Mouse (Mus musculus): Measurements from ENCODE around the gene Pde4d. TPM values are rescaled to one million over a fixed set of nuclear protein-coding genes. Genes with fewer than 3 reads are reported as not detected.

The Pde4d gene
- polyA plus RNA-seq, 1 experiment: 33.8 TPM

DNA sequence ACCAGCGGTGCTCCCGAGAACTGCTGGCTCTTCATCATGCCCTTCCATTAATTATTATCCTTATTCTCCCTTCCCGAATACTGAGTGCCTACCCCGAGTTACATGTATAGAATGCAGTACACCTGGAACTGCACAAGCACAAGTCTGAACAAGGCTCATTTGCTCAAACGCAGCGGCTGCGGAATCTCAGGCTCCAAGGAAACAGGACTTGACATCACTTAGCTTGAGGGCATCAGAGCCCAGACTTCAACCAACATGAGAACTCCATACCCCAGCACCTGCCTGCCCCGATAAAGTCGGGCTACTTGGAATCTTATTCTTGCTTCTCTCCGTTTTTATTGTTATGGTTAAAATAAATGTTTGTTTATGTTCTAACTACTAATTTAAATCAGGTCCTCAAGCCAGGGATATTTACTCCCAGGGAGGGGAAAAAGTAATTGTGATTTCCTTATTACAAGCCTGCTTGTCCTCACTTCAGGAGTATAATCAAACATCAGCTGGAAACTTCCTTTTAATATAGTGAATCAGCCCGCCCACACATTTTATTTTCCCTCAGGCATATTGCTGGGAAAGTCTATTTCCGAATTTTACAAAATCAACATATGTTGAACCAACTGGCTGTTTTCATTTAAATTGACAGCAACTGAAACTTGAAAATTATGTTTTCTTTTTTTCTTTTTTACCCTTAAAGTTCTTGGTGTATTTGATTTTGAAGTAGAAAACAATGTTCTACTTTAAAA lies 849.9 kb downstream of the Pde4d start:
- H3K27me3 ChIP-seq (ENCODE audit: control insufficient read depth, insufficient read depth, low read length): no peaks in the 10 kb centered on the region
- peak in 1 of 2 experiments; percentile 24 for DNase-seq
- H3K27ac ChIP-seq (ENCODE audit: insufficient read depth, low read length): 0 out of 2 replicates have a peak overlapping the region, but pooled peaks have one; percentile 30
- H3K4me3 ChIP-seq (replicated peaks; ENCODE audit: insufficient read depth, low read depth, low read length): no peak overlapping the region
- 84% methylated on average over 12 of the region's 12 CpGs for WGBS
- TF ChIP-seq POLR2A (IDR thresholded peaks at IDR 0.05; ENCODE audit: borderline replicate concordance, insufficient read depth, low read length) (no peak), CTCF (IDR thresholded peaks at IDR 0.05; ENCODE audit: borderline replicate concordance, insufficient read depth, low read depth, low read length) (no peak)
- H3K4me1 ChIP-seq (ENCODE audit: control insufficient read depth, insufficient read depth, low read length): peaks cover 8% of the 10 kb centered on the region

DNA sequence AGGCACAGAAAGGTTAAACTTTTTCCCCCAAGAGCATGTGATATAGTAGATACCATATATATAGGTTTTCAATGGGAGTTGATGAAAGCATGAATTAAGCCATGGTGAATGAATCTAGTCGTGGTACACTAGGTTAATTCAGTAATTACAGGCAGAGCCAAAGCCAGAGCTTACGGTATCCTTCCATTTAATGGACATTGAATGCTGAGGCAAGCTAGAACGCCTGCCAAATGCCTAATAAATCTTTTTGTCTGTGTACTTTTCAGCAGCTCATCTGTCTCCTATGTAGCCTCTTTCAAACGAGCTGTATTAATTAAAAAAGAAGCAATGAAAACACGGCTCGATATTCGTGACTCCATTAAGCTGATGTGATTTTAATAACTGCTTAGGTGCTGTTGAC lies 862.8 kb downstream of the Pde4d start:
- DNase-seq: no peak
- H3K27ac ChIP-seq (ENCODE audit: insufficient read depth, low read length): no peak overlapping the region
- TF ChIP-seq CTCF (IDR thresholded peaks at IDR 0.05; ENCODE audit: borderline replicate concordance, insufficient read depth, low read depth, low read length) (no peak), POLR2A (IDR thresholded peaks at IDR 0.05; ENCODE audit: borderline replicate concordance, insufficient read depth, low read length) (no peak)
- H3K4me1 ChIP-seq (ENCODE audit: control insufficient read depth, insufficient read depth, low read length): no peaks in the 10 kb centered on the region
- H3K4me3 ChIP-seq (replicated peaks; ENCODE audit: insufficient read depth, low read depth, low read length): no peak overlapping the region
- no peaks in the 10 kb centered on the region for H3K27me3 ChIP-seq (ENCODE audit: control insufficient read depth, insufficient read depth, low read length)
- 46% methylated on average over 7 of the region's 7 CpGs for WGBS

- Histone ChIP-seq H3K4me3 (replicated peaks; ENCODE audit: insufficient read depth, low read depth, low read length) (no peak overlapping the region), H3K27ac (ENCODE audit: insufficient read depth, low read length) (no peak overlapping the region), H3K4me1 (ENCODE audit: control insufficient read depth, insufficient read depth, low read length) (peaks cover 5% of the 10 kb centered on the region; the same call in 1 of the 2 replicates), H3K27me3 (ENCODE audit: control insufficient read depth, insufficient read depth, low read length) (no peaks in the 10 kb centered on the region)
- TF ChIP-seq CTCF (IDR thresholded peaks at IDR 0.05; ENCODE audit: borderline replicate concordance, insufficient read depth, low read depth, low read length) (no peak), POLR2A (IDR thresholded peaks at IDR 0.05; ENCODE audit: borderline replicate concordance, insufficient read depth, low read length) (no peak)
- 87% methylated on average over 9 of the region's 9 CpGs for WGBS
- no peak for DNase-seq
Observed at GRCm38 (mm10) chr13:109315608-109316007, 865.9 kb downstream of the Pde4d start.

DNA sequence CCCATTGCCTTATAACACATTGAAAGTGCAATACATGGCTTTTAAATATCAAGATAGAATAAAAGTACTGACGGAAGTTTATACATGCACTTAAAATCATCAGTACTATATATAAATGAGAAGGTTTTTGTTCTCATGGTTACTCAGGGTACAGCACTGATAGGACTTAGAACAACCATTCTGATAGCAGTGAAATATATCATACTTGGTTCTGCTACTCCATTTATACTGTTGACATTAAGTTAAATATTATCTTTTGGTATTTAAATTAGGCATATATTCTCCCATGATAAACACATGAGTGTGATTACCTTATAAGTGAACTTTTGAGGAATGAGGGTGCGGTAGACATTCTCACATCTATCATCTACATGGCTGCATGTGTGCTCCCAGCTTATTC lies 867.9 kb downstream of the Pde4d start:
- TF ChIP-seq POLR2A (IDR thresholded peaks at IDR 0.05; ENCODE audit: borderline replicate concordance, insufficient read depth, low read length) (no peak), CTCF (IDR thresholded peaks at IDR 0.05; ENCODE audit: borderline replicate concordance, insufficient read depth, low read depth, low read length) (no peak)
- Histone ChIP-seq H3K4me3 (replicated peaks; ENCODE audit: insufficient read depth, low read depth, low read length) (no peak overlapping the region), H3K27ac (ENCODE audit: insufficient read depth, low read length) (no peak overlapping the region), H3K4me1 (ENCODE audit: control insufficient read depth, insufficient read depth, low read length) (peaks cover 5% of the 10 kb centered on the region; the same call in 1 of the 2 replicates), H3K27me3 (ENCODE audit: control insufficient read depth, insufficient read depth, low read length) (no peaks in the 10 kb centered on the region)
- over 99% methylated on average over 2 of the region's 2 CpGs for WGBS
- DNase-seq: no peak

DNA sequence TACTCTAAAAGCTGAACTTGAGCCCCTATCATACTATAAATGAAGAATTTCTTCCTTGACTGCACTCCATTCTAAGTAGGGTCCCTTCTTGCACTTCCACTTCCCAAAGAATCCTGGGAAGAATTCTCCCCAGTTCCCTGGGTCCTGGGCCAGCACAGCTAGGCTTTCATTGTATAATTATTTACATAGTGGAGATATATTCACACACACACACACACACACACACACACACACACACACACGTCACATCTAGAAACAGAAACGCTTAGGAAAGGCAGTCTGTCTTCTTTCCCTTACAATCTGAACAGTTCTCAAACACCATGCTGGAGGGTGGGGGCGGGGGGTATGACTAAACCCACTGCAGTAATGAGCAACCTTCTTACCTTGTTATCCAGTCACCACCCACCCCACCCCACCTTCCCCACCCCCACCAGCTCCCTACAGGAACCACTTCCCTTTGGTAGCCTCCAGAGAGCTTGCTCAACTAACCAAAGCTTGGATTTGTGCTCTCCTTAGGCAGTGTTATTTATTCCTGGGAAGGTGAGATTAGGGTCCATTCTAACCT lies 868.8 kb downstream of the Pde4d start:
- no peak overlapping the region for H3K4me3 ChIP-seq (replicated peaks; ENCODE audit: insufficient read depth, low read depth, low read length)
- TF ChIP-seq CTCF (IDR thresholded peaks at IDR 0.05; ENCODE audit: borderline replicate concordance, insufficient read depth, low read depth, low read length) (no peak), POLR2A (IDR thresholded peaks at IDR 0.05; ENCODE audit: borderline replicate concordance, insufficient read depth, low read length) (no peak)
- peaks cover 5% of the 10 kb centered on the region; the same call in 1 of the 2 replicates for H3K4me1 ChIP-seq (ENCODE audit: control insufficient read depth, insufficient read depth, low read length)
- DNase-seq: no peak
- no peaks in the 10 kb centered on the region for H3K27me3 ChIP-seq (ENCODE audit: control insufficient read depth, insufficient read depth, low read length)
- WGBS: 93% methylated on average over 3 of the region's 3 CpGs
- no peak overlapping the region for H3K27ac ChIP-seq (ENCODE audit: insufficient read depth, low read length)

DNA sequence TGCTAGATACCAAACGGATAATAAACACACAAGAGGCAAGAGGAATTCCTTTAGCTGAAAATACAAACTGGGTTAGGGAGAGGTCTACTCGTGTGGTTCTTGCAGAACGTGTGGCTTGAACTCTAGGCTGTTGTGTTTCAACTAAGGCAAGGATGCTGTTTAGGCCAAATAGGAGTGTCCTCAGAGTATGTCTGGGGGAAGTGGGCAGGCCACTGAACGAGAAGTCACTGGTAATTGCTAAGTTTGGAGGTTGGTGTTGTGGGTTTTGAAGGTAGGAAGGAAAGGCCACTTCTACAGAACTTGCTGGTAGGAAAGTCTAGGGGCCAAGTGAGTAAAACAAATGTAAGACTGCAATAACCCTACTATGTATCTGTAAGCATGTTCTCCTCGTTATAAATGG lies 876.3 kb downstream of the Pde4d start:
- H3K4me1 ChIP-seq (ENCODE audit: control insufficient read depth, insufficient read depth, low read length): peaks cover 4% of the 10 kb centered on the region
- no peak overlapping the region for H3K4me3 ChIP-seq (replicated peaks; ENCODE audit: insufficient read depth, low read depth, low read length)
- TF ChIP-seq POLR2A (IDR thresholded peaks at IDR 0.05; ENCODE audit: borderline replicate concordance, insufficient read depth, low read length): no peak
- TF ChIP-seq CTCF (IDR thresholded peaks at IDR 0.05; ENCODE audit: borderline replicate concordance, insufficient read depth, low read depth, low read length): no peak
- H3K27me3 ChIP-seq (ENCODE audit: control insufficient read depth, insufficient read depth, low read length): no peaks in the 10 kb centered on the region
- H3K27ac ChIP-seq (ENCODE audit: insufficient read depth, low read length): no peak overlapping the region
- DNase-seq: no peak
- WGBS: 92% methylated on average over 5 of the region's 5 CpGs

DNA sequence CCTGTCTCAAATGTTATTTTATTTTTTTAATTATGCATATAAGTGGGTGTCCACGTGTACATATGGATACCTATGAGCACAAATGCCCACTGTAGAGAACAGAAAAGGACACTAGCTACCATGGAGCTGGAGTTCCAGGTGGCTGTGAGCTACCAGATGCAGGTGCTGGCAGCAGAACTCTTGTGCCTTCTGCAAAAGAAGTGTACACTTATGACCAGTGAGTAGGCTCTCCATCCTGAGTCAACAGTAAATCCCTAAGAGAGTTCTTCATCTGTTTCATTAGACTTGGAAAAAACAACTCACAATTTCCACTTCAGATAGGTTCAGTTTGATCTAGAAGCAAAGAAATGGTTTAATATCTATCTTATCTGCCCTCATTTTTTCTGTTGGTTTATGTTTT lies 881.8 kb downstream of the Pde4d start:
- no peak overlapping the region for H3K4me3 ChIP-seq (replicated peaks; ENCODE audit: insufficient read depth, low read depth, low read length)
- WGBS: 60% methylated on average over 1 of the region's 1 CpGs
- no peak overlapping the region for H3K27ac ChIP-seq (ENCODE audit: insufficient read depth, low read length)
- H3K4me1 ChIP-seq (ENCODE audit: control insufficient read depth, insufficient read depth, low read length): peaks cover 4% of the 10 kb centered on the region
- TF ChIP-seq POLR2A (IDR thresholded peaks at IDR 0.05; ENCODE audit: borderline replicate concordance, insufficient read depth, low read length) (no peak), CTCF (IDR thresholded peaks at IDR 0.05; ENCODE audit: borderline replicate concordance, insufficient read depth, low read depth, low read length) (no peak)
- no peaks in the 10 kb centered on the region for H3K27me3 ChIP-seq (ENCODE audit: control insufficient read depth, insufficient read depth, low read length)
- DNase-seq: no peak

GRCm38 (mm10) chr13:109341902-109342301 lies 892.2 kb downstream of the Pde4d start:
- TF ChIP-seq CTCF (IDR thresholded peaks at IDR 0.05; ENCODE audit: borderline replicate concordance, insufficient read depth, low read depth, low read length): peak; percentile 32; the same call in 1 of the 2 replicates
- TF ChIP-seq POLR2A (IDR thresholded peaks at IDR 0.05; ENCODE audit: borderline replicate concordance, insufficient read depth, low read length): no peak
- H3K27me3 ChIP-seq (ENCODE audit: control insufficient read depth, insufficient read depth, low read length): no peaks in the 10 kb centered on the region
- H3K27ac ChIP-seq (ENCODE audit: insufficient read depth, low read length): no peak overlapping the region
- DNase-seq: no peak
- 24% methylated on average over 3 of the region's 3 CpGs for WGBS
- H3K4me3 ChIP-seq (replicated peaks; ENCODE audit: insufficient read depth, low read depth, low read length): no peak overlapping the region
- H3K4me1 ChIP-seq (ENCODE audit: control insufficient read depth, insufficient read depth, low read length): no peaks in the 10 kb centered on the region; the same call in 1 of the 2 replicates
